Mouse (Mus musculus) Patski (cell line): Measurements from ENCODE around the gene Gm3173. TPM values are rescaled to one million over a fixed set of nuclear protein-coding genes. Genes with fewer than 3 reads are reported as not detected.

Experiments
- polyA plus RNA-seq: library from polyadenylated mRNA; unstranded; gene quantifications from one replicate; pipeline ENCODE4 v1.2.3, GENCODE M21; 2021

Gene Gm3173
- polyA plus RNA-seq, 1 experiment from 2014 or later = not detected

Other genes with a start within 250 kb of the Gm3173 start
- gene Gm2974, start 248.4 kb upstream of the Gm3173 start, polyA plus RNA-seq = 0.05 TPM
- not detected for gene Gm3138, start 181.4 kb upstream of the Gm3173 start, polyA plus RNA-seq
- not detected for gene Gm3149, start 113.7 kb upstream of the Gm3173 start, polyA plus RNA-seq
- gene 2610042L04Rik, start 96.2 kb upstream of the Gm3173 start, polyA plus RNA-seq = not detected
- not detected for gene Gm3159, start 33.5 kb upstream of the Gm3173 start, polyA plus RNA-seq
- gene Gm3164, start 15.5 kb upstream of the Gm3173 start, polyA plus RNA-seq = not detected
- gene Gm3182, start 50.8 kb downstream of the Gm3173 start, polyA plus RNA-seq = not detected
- not detected for gene Gm3047, start 124.4 kb downstream of the Gm3173 start, polyA plus RNA-seq
- not detected for gene Gm8159, start 201.4 kb downstream of the Gm3173 start, polyA plus RNA-seq
- gene Gm3239, start 233.2 kb downstream of the Gm3173 start, polyA plus RNA-seq = not detected